Mouse (Mus musculus) c-Kit-positive CD71-negative TER-119-negative erythroid progenitor cells, embryonic 14.5 days (primary cell): ENCODE data around the gene Vangl2.
"Not testable (repeated sequence)": the region's sequence is repeated elsewhere in the genome, so short reads cannot be mapped to it uniquely, and the experiment has no call there.

Source experiments
- DNase-seq: peaks from one replicate; pipeline ENCODE4 v3.0.0-alpha.2; 2013; ENCODE audit warnings: low read depth

The Vangl2 gene

GRCm38 (mm10) chr1:172001665-172002064 lies 26.6 kb downstream of the Vangl2 start:
- no peak for DNase-seq

- peak; percentile 50 for DNase-seq
These were observed 27.6 kb downstream of the Vangl2 start for GRCm38 (mm10) chr1:172000641-172001040.

GRCm38 (mm10) chr1:171998820-171999597 lies 29.2 kb downstream of the Vangl2 start:
- no peak for DNase-seq

GRCm38 (mm10) chr1:171996701-171997100 lies 31.5 kb downstream of the Vangl2 start:
- no peak for DNase-seq

GRCm38 (mm10) chr1:171994918-171995715 lies 33.1 kb downstream of the Vangl2 start:
- DNase-seq, result no peak

- DNase-seq, result no peak
These were observed 33.7 kb downstream of the Vangl2 start for GRCm38 (mm10) chr1:171994501-171994900.

GRCm38 (mm10) chr1:171992901-171993530 lies 35.2 kb downstream of the Vangl2 start:
- DNase-seq, result no peak

GRCm38 (mm10) chr1:171991883-171992282 lies 36.4 kb downstream of the Vangl2 start:
- no peak for DNase-seq

- no peak for DNase-seq
These were observed 44.1 kb downstream of the Vangl2 start for GRCm38 (mm10) chr1:171984121-171984520.

GRCm38 (mm10) chr1:171983372-171984001 lies 44.8 kb downstream of the Vangl2 start:
- DNase-seq, result no peak

GRCm38 (mm10) chr1:171982740-171983139 lies 45.5 kb downstream of the Vangl2 start:
- DNase-seq, result no peak

- DNase-seq, result no peak
These were observed 46.1 kb downstream of the Vangl2 start for GRCm38 (mm10) chr1:171982170-171982569.

GRCm38 (mm10) chr1:171979969-171980730 lies 48.1 kb downstream of the Vangl2 start:
- no peak for DNase-seq

- no peak for DNase-seq
These were observed 50.4 kb downstream of the Vangl2 start for GRCm38 (mm10) chr1:171977891-171978290.

- DNase-seq, result no peak
These were observed 51.3 kb downstream of the Vangl2 start for GRCm38 (mm10) chr1:171976826-171977539.

- no peak for DNase-seq
These were observed 52.4 kb downstream of the Vangl2 start for GRCm38 (mm10) chr1:171975831-171976230.

- DNase-seq, result no peak
These were observed 52.9 kb downstream of the Vangl2 start for GRCm38 (mm10) chr1:171975377-171975776.

GRCm38 (mm10) chr1:171974361-171974760 lies 53.9 kb downstream of the Vangl2 start:
- not testable (repeated sequence) for DNase-seq

GRCm38 (mm10) chr1:171970854-171971586 lies 57.2 kb downstream of the Vangl2 start:
- DNase-seq, result no peak

GRCm38 (mm10) chr1:171969221-171969620 lies 59.0 kb downstream of the Vangl2 start:
- DNase-seq, result no peak
